Mouse (Mus musculus) neural tube, embryonic 11.5 days (tissue): ENCODE measurements at regions not wholly inside any gene's neighbourhood (a gene's known extent, or its start where the extent isn't known, plus 50 kb on each side); places are given as distances from the start of the nearest gene placed in this dataset.

Source experiments
- ATAC-seq: fragments of 200-750 bp; cut with Nextera tagmentation; 2 replicates; pipeline ENCODE4 v1.8.0; 2017; ENCODE audit warnings: moderate number of reproducible peaks, mild to moderate bottlenecking, moderate TSS enrichment, moderate library complexity; ENCODE audit not compliant: insufficient read depth, low FRiP score, low TSS enrichment
- DNase-seq: peaks from one replicate; pipeline ENCODE4 v3.0.0-alpha.2; 2015; ENCODE audit warnings: low spot score
- H3K27ac ChIP-seq: fragments of 300-500 bp; sonication (generic); 2 replicates; pipeline ENCODE4 v1.5.1; 2014; ENCODE audit warnings: low read depth, mild to moderate bottlenecking, low read length
- H3K27me3 ChIP-seq: fragments of 300-500 bp; sonication (generic); 2 replicates; pipeline ENCODE4 v1.6.1; 2014; ENCODE audit warnings: mild to moderate bottlenecking, low read length, mixed read lengths; ENCODE audit not compliant: control insufficient read depth, insufficient read depth
- H3K36me3 ChIP-seq: fragments of 300-500 bp; sonication (generic); 2 replicates; pipeline ENCODE4 v1.6.1; 2014; ENCODE audit warnings: mild to moderate bottlenecking, low read length, moderate library complexity, mixed read lengths; ENCODE audit not compliant: control insufficient read depth, insufficient read depth
- H3K4me1 ChIP-seq: fragments of 300-500 bp; sonication (generic); 2 replicates; pipeline ENCODE4 v1.6.1; 2014; ENCODE audit warnings: low read length, mixed read lengths; ENCODE audit not compliant: control insufficient read depth, insufficient read depth
- H3K4me2 ChIP-seq: fragments of 300-500 bp; sonication (generic); 2 replicates; pipeline ENCODE4 v1.6.1; 2014; ENCODE audit warnings: low read depth, mild to moderate bottlenecking, moderate library complexity
- H3K4me3 ChIP-seq: fragments of 300-500 bp; sonication (generic); 2 replicates; pipeline ENCODE4 v1.5.1; 2014; ENCODE audit warnings: low read depth, low read length
- H3K9ac ChIP-seq: fragments of 300-500 bp; sonication (generic); 2 replicates; pipeline ENCODE4 v1.6.1; 2014; ENCODE audit warnings: mild to moderate bottlenecking, low read length
- H3K9me3 ChIP-seq: fragments of 300-500 bp; sonication (generic); 2 replicates; pipeline ENCODE4 v1.6.1; 2016; ENCODE audit warnings: low read length; ENCODE audit not compliant: control insufficient read depth
- WGBS: fragments of 180-500 bp; shearing (Covaris S2); extraction: QIAGEN DNeasy Blood & Tissue Kit; methylation state at CpG from one replicate; pipeline ENCODE4 v1.1.7; 2014; 5-methylcytosine and 5-hydroxymethylcytosine counted together

DNA sequence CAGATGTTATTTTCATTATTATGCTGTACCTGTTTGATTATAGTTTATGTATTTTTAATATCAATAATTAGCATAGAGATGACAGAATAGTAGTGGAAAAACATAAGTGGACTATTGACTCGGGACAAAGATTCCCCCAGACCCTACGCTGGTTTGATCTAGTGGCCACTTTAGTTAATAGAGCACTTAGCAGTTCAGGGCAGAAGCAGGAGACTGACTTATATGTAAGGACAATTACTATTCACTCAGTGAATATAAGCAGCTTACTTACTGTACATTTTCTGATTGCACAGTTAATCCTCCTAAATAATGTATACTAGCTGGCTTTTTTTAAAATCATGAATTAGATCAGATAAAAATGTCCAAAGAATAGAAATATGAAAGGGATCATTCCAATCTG lies 416.2 kb upstream of the Prmt6 start:
- H3K4me3 ChIP-seq: no peak overlapping the region
- ATAC-seq (no peak), DNase-seq (no peak)
- H3K9me3 ChIP-seq: no peaks in the 10 kb centered on the region
- no peaks in the 10 kb centered on the region for H3K27me3 ChIP-seq
- H3K27ac ChIP-seq: no peak overlapping the region
- no peaks in the 10 kb centered on the region for H3K36me3 ChIP-seq
- H3K9ac ChIP-seq: no peak overlapping the region
- no peak overlapping the region for H3K4me2 ChIP-seq
- 87% methylated on average over 2 of the region's 2 CpGs for WGBS
- H3K4me1 ChIP-seq: no peaks in the 10 kb centered on the region

DNA sequence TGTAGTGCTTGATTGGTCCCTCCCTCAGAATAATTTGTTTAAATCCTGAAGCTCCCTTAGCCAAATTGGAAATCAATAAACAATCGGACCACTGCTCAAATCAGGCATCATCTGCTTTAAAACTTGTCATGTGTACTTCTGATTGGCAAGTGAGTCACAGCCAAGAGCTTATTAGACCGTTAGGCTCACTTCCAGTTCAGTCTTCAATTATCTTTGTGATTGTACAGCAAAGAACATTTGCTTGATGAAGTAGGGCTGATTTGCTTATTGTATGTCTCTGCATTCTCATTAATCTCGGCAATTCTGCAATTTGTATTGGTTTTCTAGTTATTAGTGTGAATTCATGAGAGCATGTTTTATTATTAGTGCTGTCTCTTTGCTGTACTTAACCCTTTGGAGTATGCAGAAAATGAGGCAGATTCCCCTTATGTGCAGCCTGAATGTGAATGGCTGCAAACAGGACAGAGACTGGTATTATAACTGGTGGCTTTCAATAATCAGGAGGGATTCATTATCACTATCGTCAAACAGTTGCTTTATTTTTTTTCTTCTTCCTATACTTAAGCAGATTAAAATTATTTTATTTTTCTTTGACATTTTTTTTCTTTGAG lies 406.8 kb upstream of the Prmt6 start:
- Histone ChIP-seq H3K9ac (no peak overlapping the region), H3K27me3 (no peaks in the 10 kb centered on the region), H3K36me3 (no peaks in the 10 kb centered on the region), H3K4me1 (no peaks in the 10 kb centered on the region), H3K4me2 (no peak overlapping the region), H3K9me3 (no peaks in the 10 kb centered on the region), H3K27ac (no peak overlapping the region), H3K4me3 (no peak overlapping the region)
- DNase-seq (no peak), ATAC-seq (no peak)
- WGBS: 83% methylated on average over 4 of the region's 4 CpGs

DNA sequence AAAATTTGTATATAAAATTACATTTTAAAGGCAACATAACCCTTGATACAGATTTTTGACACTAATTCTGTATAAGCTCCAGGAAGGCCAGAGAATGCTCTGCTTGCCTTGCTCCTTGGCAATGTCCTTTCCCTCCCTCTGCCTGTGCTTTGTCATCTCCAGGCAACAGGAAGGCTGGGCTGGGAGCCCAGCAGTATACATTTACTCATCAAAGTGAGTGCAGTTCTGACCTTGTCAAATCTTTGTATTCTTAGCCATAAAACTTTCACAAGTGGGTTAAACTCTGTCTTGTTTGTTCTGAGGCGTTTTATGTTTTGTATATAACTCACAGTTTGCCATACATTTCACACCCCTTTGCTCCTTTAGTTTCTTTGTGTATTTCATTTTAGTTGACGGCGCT lies 375.5 kb upstream of the Prmt6 start:
- no peak overlapping the region for H3K4me2 ChIP-seq
- H3K4me1 ChIP-seq: no peaks in the 10 kb centered on the region
- no peak overlapping the region for H3K27ac ChIP-seq
- WGBS: 71% methylated on average over 3 of the region's 3 CpGs
- no peaks in the 10 kb centered on the region for H3K9me3 ChIP-seq
- no peaks in the 10 kb centered on the region for H3K27me3 ChIP-seq
- H3K9ac ChIP-seq: no peak overlapping the region
- ATAC-seq (no peak), DNase-seq (no peak)
- H3K36me3 ChIP-seq: no peaks in the 10 kb centered on the region
- H3K4me3 ChIP-seq: no peak overlapping the region

DNA sequence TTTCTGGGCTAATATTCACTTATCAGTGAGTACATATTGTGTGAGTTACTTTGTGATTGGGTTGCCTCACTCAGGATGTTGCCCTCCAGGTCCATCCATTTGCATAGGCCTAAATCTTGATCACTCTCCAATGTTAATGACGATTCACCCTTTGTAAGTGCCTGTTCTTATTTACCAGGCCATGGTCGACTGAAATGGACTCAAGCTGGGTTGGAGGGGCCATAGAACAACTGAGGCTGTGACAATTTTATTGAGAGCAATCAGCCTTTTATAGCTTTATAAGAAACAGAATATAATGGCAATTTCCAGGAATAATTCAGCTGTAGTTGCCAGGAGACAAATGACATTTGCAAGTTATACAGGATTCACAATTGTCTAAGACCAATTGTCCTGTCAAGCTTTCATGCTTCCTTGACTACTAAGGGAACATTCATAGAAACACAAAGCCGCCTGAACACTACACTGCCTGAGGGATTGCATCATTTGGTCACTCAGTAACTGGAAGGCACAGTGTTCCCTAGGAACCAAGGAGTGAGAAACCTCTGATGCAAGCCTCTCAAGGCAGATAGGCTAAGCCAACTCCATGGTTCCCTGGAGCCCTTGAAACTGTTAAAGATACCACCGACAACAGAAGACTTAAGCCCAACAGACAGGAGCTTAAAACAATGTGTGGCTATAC lies 348.5 kb upstream of the Prmt6 start:
- Histone ChIP-seq H3K4me3 (no peak overlapping the region), H3K9me3 (no peaks in the 10 kb centered on the region), H3K4me2 (no peak overlapping the region), H3K9ac (no peak overlapping the region), H3K4me1 (no peaks in the 10 kb centered on the region), H3K27me3 (no peaks in the 10 kb centered on the region), H3K36me3 (no peaks in the 10 kb centered on the region), H3K27ac (no peak overlapping the region)
- ATAC-seq: peak; percentile 67; the same call in 1 of the 2 replicates
- 33% methylated on average over 4 of the region's 4 CpGs for WGBS
- no peak for DNase-seq

DNA sequence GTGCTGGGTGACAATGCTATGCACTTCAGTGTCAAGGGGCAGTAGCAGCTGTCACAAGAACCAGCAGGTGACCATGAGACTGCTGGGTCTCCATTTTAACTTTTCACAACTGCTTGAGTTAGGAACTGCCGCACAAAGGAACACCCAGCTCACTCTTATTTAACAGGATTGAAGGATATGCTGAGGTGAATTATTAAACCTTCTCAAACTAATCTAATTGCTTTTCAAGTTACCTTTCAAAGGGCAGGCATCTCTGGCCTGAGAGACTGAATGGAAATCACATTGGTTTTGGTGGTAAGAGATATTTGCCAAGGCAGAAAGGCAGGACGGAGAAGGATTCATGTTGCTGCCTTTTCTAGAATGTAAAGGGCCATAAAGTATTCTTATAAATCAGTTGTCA lies 332.0 kb upstream of the Prmt6 start:
- no peak overlapping the region for H3K9ac ChIP-seq
- no peaks in the 10 kb centered on the region for H3K36me3 ChIP-seq
- no peak overlapping the region for H3K4me3 ChIP-seq
- no peaks in the 10 kb centered on the region for H3K4me1 ChIP-seq
- ATAC-seq (no peak), DNase-seq (no peak)
- no peak overlapping the region for H3K4me2 ChIP-seq
- 45% methylated on average over 2 of the region's 2 CpGs for WGBS
- no peaks in the 10 kb centered on the region for H3K27me3 ChIP-seq
- no peaks in the 10 kb centered on the region for H3K9me3 ChIP-seq
- H3K27ac ChIP-seq: no peak overlapping the region

DNA sequence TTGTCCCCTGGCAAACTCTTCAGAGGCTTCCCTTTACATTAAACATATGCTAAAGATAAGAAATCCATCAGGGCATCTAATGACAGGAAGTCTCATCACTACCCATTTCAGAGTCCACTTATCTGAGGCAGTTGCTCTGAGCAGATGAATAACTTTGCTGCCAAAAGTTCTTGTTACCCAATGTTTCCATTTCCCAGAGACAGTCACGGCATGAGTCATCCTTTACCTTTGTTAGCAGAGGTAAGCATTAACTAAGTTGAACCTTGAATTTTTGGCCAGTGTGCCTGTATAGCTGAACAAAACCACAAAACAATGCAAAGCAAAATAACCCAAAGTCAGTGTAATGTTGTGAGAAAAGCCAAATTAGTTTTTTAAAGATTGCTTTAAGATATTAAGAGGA lies 328.5 kb upstream of the Prmt6 start:
- Histone ChIP-seq H3K27me3 (no peaks in the 10 kb centered on the region), H3K9me3 (no peaks in the 10 kb centered on the region)
- 75% methylated on average over 1 of the region's 1 CpGs for WGBS

DNA sequence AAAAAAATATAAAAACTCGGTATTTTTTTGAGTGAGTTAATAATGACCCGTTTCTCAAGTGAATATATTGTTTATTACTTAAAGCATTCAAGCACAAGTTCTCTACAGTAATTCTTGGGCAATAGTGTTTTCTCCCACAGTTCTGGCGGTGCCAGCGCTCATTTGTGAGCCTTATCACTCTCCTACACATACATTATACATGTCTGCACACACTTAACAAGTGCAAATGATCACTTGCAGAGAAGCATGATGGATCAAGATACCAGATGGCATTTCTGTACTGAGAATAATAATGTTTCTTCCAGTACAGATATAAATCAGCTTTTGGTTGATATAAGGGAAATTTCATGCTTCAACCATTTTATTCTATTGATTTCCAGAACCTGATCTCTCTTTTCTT lies 316.4 kb upstream of the Prmt6 start:
- ATAC-seq (no peak), DNase-seq (no peak)
- H3K4me3 ChIP-seq: no peak overlapping the region
- WGBS: 84% methylated on average over 4 of the region's 4 CpGs
- no peaks in the 10 kb centered on the region for H3K27me3 ChIP-seq
- no peak overlapping the region for H3K9ac ChIP-seq
- H3K9me3 ChIP-seq: no peaks in the 10 kb centered on the region
- H3K27ac ChIP-seq: no peak overlapping the region
- H3K4me2 ChIP-seq: no peak overlapping the region
- no peaks in the 10 kb centered on the region for H3K4me1 ChIP-seq
- H3K36me3 ChIP-seq: no peaks in the 10 kb centered on the region

More for the DNA sequence above, 328.5 kb upstream of the Prmt6 start:
- no peak for DNase-seq
- no peak overlapping the region for H3K4me3 ChIP-seq
- no peak for ATAC-seq
- H3K9ac ChIP-seq: no peak overlapping the region
- no peak overlapping the region for H3K27ac ChIP-seq
- H3K4me2 ChIP-seq: no peak overlapping the region
- no peaks in the 10 kb centered on the region for H3K36me3 ChIP-seq
- H3K4me1 ChIP-seq: no peaks in the 10 kb centered on the region

DNA sequence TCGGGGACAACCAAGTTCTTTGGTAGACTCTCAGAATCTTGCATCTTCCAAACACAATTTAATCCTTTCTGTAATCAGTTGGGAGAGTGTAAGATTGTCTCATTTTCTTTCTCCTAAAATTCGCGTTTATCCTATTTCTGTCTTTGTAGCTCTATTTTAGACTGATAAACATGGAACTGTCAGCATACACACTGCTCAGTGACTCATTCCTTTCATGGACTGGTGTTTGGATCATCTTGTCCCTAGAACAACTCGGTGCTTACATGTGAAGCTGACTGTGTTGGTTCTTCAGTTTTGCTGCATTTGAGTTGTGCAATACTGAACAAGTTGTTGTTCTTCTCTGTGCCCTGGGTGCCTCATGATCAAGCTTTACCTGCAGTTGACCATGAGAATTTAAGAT lies 296.5 kb upstream of the Prmt6 start:
- Histone ChIP-seq H3K4me1 (no peaks in the 10 kb centered on the region), H3K4me2 (no peak overlapping the region), H3K27me3 (no peaks in the 10 kb centered on the region), H3K4me3 (no peak overlapping the region), H3K9ac (no peak overlapping the region), H3K9me3 (no peaks in the 10 kb centered on the region), H3K27ac (no peak overlapping the region), H3K36me3 (no peaks in the 10 kb centered on the region)
- ATAC-seq: no peak
- WGBS: 84% methylated on average over 4 of the region's 4 CpGs
- no peak for DNase-seq

DNA sequence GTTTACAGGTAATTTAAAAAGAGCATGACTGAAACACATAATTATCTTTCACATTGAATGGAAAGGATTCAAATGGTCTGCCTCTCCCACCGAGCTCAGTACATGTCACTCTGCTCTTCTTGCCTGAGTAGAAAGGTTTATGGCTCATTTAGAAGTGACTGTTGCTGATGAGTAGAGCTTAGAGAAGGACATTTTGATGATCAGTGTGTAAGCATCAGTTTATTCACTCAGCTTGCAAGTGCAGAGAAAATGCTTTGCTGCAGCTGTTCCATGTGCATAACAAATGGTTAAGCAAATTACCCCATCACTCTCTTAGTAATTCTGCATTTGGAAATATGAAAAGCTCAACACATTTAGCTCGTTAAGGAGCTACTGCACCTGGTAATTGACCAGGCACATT lies 287.5 kb upstream of the Prmt6 start:
- Histone ChIP-seq H3K27me3 (no peaks in the 10 kb centered on the region), H3K4me3 (no peak overlapping the region), H3K36me3 (no peaks in the 10 kb centered on the region), H3K9me3 (no peaks in the 10 kb centered on the region), H3K9ac (no peak overlapping the region), H3K4me1 (no peaks in the 10 kb centered on the region), H3K4me2 (no peak overlapping the region), H3K27ac (no peak overlapping the region)
- ATAC-seq (no peak), DNase-seq (no peak)
- WGBS: 67% methylated on average over 2 of the region's 2 CpGs
